Mouse (Mus musculus): ENCODE measurements around the gene Mrps21. TPM values are rescaled to one million over a fixed set of nuclear protein-coding genes. Genes with fewer than 3 reads are reported as not detected.
"Not testable (repeated sequence)": the region's sequence is repeated elsewhere in the genome, so short reads cannot be mapped to it uniquely, and the experiment has no call there.

Mrps21 gene
- total RNA-seq, 2 experiments from 2014 or later, result 289 to 304 TPM

DNA sequence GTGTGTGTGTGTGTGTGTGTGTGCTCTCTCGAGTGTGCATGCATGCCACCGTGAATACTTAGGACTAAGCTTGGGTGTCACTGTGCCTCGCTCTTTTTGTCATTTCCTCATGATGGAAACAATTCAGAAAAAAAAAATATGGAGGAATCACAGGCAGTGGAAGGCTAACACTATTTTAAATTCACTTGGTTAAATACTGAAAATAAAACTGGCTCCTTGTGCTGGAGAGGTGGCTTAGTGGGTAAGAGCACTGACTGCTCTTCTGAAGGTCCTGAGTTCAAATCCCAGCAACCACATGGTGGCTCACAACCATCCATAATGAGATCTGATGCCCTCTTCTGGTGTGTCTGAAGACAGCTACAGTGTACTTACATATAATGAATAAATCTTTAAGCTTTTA, 13.0 kb downstream of the Mrps21 start:
- DNase-seq; intact Hi-C loops (cut with DNase I): not testable (repeated sequence)

- DNase-seq; intact Hi-C loops (cut with DNase I): not testable (repeated sequence)
Observed at GRCm38 (mm10) chr3:95857050-95857449, 14.3 kb downstream of the Mrps21 start.

- DNase-seq, result no peak
- intact Hi-C loops (cut with DNase I), result no loop called here
Observed at GRCm38 (mm10) chr3:95856115-95856514, 15.2 kb downstream of the Mrps21 start.

GRCm38 (mm10) chr3:95855502-95856089, 15.7 kb downstream of the Mrps21 start, which contains the start of gene Prpf3:
TSS of gene Prpf3 (minus strand) at chr3:95855885.
- intact Hi-C loops (cut with DNase I), result no loop called here
- peak; percentile 94 for DNase-seq

- DNase-seq, result no peak
Observed at GRCm38 (mm10) chr3:95851317-95851716, 20.0 kb downstream of the Mrps21 start.

DNA sequence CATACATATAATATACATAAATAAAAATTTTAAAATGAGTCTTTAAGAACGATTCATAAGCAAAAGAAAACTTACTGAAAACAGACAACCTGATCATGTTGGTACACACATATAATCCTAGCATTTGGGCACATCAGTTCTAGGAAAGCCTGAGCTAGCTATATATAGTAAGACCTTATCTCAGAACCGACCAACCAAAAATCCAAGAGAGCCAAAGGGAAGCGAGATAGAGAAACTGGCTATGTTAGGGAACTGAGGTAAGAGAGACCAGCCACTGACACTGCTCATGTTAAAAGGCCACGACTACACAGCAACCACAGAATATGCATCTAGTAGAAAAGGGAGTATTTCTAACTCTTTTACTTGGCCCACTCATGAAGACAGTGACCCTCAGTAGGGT, 20.7 kb downstream of the Mrps21 start:
- intact Hi-C loops (cut with DNase I), result no loop called here
- DNase-seq, result no peak

More at GRCm38 (mm10) chr3:95851317-95851716, 20.0 kb downstream of the Mrps21 start:
- intact Hi-C loops (cut with DNase I), result no loop called here

DNA sequence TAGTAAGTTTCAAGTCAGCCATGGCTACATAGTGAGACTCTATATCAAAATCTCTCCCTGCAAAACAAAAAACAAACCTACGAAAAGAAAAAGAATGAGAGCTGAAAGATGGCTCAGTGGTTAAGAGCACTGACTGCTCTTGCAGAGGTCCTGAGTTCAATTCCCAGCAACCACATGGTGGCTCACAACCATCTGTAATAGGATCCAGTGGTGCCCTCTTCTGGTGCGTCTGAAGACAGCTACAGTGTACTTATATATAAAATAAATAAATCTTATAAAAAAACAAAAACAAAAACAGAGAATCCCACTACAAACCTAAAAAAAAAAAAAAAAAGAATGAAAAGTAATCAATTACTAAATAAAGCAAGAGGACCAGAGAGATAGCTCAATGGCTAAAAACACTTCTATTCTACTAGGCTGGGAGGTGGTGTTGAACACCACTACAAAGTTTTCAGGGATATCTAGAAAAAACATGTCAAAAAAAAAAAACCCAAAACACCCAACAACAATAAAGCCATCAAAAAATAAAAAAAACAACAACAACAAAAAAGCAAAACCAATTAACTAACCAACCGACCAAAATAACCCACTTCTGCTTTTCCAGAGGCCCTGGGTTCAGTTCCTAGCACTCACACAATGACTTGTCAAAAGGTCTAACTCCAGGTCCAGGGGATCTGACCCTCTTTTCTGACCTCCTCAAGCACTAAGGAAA, 28.7 kb downstream of the Mrps21 start:
- intact Hi-C loops (cut with DNase I), result no loop called here
- no peak for DNase-seq

DNA sequence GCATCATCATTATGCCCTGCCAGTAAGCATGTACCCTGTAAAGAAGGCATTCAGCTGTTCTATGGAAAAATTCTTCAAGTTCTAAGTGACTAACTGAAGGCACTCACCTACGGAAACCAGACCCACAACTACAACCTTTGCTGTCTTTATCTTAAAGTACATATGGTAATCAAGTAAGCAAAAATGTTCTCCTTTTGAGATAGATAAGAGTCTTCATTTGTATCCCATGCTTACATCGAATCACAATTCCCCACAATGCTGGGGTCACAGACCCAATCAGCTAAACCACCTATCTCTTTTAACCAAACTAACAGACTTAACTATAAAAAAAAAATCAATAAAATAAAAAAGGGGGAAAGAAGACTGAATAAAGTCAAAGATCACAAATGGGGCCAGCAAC, 32.1 kb downstream of the Mrps21 start:
- intact Hi-C loops (cut with DNase I), result loop anchor here (10.0 kb wide), 1 partner anchor 504 kb away; no protein-coding TSS in a partner anchor
- DNase-seq, result no peak

GRCm38 (mm10) chr3:95829053-95829452, 42.3 kb downstream of the Mrps21 start:
- DNase-seq, result no peak
- intact Hi-C loops (cut with DNase I), result loop anchor here (5.0 kb wide), 1 partner anchor 52 kb away; no protein-coding TSS in a partner anchor

DNA sequence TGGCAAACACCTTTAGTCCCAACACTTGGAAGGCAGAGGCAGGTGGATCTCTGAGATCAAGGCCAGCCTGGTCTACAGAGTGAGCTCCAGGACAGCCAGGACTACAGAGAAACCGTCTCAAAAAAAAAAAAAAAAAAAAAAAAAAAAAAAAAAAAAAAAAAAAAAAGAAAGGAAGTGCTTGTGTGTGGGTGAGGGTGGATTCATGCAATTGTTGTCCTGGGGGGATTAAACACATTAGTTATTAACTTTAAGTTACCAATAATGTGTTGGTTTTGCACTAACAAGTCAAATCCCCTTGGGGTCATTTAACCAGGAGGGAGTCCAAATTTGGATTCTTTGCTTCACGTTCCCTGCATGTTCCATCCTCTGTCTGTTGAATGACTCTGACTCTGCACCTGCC, 45.0 kb downstream of the Mrps21 start:
- no peak for DNase-seq
- intact Hi-C loops (cut with DNase I), result loop anchor here (5.0 kb wide), 1 partner anchor 49 kb away; no protein-coding TSS in a partner anchor

DNA sequence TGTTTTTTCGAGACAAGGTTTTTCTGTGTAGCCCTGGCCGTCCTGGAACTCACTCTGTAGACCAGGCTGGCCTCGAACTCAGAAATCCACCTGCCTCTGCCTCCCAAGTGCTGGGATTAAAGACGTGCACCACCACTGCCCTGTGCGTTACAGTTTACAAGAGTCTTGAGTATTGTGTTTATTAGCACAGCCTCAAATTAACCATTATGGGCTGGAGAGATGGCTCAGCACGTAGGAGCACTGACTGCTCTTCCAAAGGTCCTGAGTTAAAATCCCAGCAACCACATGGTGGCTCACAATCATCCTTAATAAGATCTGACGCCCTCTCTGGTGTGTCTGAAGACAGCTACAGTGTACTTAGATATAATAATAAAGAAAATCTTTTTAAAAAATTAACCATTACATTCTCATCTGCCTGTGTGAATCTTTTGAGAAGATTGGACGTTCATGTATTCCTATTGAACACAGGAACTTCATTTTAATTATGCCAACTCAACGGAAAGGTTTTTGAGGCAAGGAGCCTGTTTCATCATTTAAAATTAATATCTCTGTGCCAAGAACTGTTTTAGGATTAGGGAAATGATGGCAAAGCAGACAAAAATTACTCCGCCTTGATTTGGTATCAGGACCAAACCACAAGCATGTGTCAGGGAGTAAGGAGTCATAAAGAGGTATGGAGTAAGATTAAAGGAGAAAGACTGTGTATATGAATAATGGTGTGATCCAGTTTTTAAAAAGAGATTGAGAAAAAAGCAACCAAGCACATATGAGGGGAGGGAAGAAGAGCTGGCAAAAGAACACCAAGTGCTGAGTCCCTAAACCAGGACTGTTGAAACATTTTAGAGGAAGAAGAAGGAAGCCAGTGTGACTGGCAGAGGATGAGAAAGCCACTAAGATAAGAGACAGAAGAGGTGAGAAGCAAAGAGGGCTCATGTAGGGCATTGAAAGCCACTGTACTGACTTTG, 51.0 kb downstream of the Mrps21 start:
- intact Hi-C loops (cut with DNase I), result no loop called here

GRCm38 (mm10) chr3:95819351-95819985, 51.9 kb downstream of the Mrps21 start:
- peak; percentile 99 to 100 for DNase-seq
- intact Hi-C loops (cut with DNase I), result no loop called here

More for the DNA sequence above, 51.0 kb downstream of the Mrps21 start:
- DNase-seq, result no peak

GRCm38 (mm10) chr3:95818571-95819288, 52.6 kb downstream of the Mrps21 start, which contains the start of gene Rprd2:
TSS of gene Rprd2 (minus strand) at chr3:95818863.
- DNase-seq, result peak; percentile 62 to 77
- intact Hi-C loops (cut with DNase I), result no loop called here

DNA sequence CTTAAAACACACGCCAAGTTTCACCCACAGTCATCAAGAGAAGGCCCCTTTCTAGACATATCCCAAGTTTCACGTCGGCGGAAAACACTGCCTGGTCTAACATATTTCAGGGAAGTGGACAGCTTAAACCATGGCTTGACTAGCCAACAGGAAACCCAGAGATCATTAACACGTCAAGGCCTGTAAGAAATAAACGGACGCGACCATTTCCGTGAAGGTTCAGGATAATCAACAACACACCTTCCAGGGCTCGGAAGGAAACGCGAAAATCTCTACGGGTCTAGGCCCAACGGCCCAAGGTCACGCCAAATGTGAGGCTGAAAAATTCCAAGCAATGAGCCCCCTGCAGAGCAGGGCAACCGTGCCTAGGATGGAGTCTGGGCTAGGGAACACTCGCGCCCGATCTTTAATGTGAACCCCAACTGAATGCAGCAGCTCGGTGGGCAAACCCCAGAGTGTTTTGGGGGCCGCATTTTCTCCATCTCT, 53.2 kb downstream of the Mrps21 start:
- peak; percentile 7 to 47 for DNase-seq
- intact Hi-C loops (cut with DNase I), result no loop called here

- no peak for DNase-seq
- intact Hi-C loops (cut with DNase I), result no loop called here
Observed at GRCm38 (mm10) chr3:95816681-95817080, 54.6 kb downstream of the Mrps21 start.
